Mouse (Mus musculus): ENCODE data around the gene Olfr266.

Gene Olfr266

DNA sequence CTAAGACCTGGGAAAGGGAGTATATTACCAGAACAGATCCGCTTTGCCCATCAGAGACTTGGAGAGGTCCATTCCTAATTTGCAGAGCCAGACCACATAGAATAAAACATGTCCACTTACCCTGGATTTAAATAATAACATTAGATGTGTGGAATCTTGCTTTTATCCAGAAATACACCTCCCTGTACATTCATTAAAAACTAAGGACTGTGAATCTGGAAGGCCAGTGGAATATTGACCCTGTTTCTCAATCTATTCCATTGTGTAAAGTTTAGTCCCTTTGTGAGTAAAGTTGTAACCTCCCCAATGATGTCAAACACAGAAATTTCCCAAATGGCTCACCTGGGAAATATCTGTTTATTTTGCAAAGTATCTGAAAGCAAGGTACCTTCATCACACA is at the start of gene Olfr266:
Gene Olfr266, minus strand, starts transcription at position 101 of the 400 bp plus-strand sequence.
- no peak for DNase-seq (ENCODE audit: low spot score in 2 of 2)

DNA sequence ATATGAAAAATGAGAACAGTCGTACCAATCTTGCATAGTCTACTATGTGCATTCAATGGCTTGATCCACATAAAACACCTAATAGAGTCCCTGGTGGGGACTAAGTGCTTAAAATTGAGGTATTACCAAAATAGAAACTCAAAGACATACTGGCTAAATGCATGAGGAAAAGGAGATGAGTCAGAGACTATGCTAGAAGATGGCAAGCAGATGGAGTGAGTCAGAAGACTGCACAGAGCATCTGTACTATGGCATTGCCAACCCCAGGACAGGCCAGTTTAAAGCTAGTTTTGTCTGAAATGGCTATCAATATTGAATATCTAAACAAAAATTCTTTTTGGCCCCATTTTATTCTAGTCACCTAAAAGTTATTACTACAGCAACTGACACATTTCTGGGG is 49.5 kb upstream of the Olfr266 start:
- no peak for DNase-seq (ENCODE audit: low spot score in 2 of 2)

DNA sequence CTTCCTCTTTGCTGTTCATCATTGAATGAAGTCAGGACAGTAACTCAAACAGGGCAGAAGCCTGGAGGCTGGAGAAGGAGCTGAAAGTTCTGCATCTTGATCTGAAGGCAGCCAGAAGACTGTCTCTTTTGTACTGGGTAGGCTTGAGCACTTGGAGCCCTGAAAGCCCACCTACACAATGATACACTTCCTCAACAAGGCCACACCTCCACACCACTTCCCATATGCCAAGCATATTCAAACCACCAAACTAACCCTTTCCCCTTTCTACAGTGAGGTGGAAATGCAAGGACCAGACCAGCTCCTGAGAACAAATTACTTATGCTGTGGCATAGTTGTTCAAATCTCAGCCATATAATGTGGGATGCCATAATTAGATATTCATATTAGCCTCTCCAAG is 46.8 kb upstream of the Olfr266 start:
- no peak for DNase-seq (ENCODE audit: low spot score in 2 of 2)

DNA sequence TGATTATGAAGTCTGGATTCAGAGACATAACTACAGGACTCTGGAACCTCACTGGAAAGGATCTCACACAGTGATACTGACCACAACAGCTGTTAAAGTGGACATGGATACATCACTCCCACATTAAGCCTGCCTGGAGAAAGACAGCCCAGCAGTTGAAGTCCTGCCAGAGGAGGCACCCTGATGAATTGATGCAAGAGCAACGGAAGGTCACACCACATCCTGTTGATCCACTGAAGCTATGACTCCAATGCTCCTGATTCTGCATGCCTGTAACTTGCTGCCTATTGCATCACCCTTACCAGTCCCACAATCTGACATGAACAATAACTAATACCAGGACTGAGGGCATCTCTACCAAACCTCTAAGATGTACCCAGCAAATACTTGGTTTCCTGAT is 6.0 kb upstream of the Olfr266 start:
- DNase-seq (ENCODE audit: low spot score in 2 of 2), result no peak

DNA sequence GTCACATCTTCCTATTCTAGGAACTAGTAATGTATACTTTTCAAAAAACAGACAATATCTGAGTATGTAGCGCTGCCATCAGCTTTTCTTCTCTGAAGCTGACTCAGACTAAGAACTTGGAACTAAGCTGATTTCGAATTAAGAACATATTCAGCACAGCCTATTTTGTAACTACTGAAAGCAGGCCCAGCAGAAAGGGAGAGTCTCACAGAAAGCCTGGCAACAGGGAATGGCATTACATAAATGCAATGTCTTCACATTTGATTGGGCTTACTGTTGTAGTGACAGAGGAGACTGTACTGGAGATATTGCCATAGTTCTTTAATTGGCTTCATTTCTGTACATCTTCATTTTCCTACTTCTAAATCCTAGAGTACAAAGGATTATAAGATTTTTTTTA is 8.4 kb downstream of the Olfr266 start:
- no peak for DNase-seq (ENCODE audit: low spot score in 2 of 2)

DNA sequence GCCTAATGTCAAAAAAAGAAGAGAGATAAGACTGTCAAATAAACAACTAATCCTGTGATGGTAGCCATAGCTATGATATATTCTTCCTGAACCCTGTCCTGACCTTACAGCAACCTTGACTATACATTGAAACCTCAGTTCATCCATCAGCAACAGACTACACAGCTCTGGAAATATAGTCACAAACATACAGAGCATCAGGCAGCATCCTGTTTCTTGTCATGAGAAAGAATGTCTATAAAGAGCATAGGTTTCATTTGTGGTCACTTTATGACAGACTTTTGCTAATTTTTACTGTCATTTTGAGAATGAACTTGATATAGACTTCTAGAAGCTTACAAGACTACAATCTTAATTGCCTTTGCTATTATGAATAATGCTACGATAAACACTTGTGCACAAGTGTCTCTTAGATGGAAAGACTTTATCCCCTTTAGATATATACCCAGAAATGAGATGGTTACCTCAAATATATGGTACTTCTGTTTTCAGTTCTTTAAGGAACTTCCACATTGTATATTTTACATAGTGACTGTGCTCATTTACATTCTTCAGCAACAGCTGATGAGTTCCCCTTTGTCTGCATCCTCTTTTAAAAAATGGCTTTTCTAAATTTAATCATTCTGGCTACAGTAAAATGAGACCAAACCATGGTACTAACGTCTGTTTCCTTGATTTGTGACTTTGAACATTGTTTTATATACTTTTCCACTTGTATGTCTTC is 17.0 kb downstream of the Olfr266 start:
- no peak for DNase-seq (ENCODE audit: low spot score in 2 of 2)

DNA sequence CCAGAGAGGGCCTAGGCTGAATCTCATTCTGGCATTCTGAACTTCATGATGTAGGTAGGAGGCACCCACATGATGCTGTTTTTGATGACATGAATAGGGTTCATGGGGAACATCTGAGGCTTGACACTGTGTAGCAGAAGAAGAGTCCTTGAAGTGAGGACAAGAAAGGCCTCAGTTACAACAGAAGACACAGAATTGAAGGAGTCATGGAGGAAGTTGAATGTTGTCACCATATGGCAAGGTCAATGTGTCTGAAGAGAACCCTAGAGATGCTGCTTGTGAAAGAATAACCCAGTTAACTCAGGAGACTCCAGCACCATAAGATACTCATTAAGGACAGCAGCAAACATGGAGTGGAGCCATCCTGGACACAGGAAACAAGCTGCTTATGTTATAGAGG is 28.0 kb downstream of the Olfr266 start:
- DNase-seq (ENCODE audit: low spot score in 2 of 2), result no peak

DNA sequence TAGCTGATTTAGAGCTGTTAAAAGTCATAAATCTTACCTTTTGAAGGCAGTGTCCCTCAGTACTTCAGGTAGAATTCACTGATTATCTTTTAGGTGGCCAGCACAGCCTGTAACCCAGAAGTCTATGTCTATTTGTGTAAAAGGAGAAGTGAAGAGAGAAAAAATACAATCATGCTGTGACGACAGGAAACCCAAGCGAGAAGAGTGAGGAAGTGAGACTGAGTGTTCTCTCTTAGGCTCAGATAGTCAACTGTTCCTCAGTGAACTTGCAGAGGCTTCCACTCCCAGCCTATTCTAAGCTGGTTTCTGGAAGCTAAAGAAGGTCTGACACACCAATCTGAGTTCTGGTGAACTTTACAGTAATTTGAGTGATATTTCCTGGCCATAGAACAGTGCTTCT is 36.2 kb downstream of the Olfr266 start, which contains the start of gene Cd53:
Gene Cd53, minus strand, starts transcription at position 220 of the 400 bp plus-strand sequence.
- DNase-seq (ENCODE audit: low spot score in 2 of 2), result no peak

DNA sequence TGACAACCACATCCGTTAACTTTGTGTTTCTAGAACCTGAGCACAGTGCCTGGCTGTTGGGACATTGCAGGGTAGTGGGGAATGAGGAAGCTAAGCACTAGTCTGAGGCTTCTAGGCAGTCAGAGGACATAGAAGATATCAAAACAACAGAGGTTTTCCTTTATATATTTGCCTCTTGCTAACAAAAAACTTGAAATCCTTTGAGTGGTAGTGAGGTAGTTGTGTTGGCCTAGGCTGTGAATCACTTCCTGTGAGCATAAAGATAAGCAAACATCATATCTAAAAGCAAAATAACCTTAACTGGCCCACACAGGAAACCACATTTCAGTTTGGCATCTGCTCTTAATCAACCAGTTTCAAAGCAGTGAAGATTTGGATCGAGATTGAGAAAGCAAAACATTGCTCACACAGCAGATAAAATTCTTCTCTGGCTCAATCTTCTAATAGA is 37.6 kb downstream of the Olfr266 start:
- DNase-seq (ENCODE audit: low spot score in 2 of 2), result no peak

DNA sequence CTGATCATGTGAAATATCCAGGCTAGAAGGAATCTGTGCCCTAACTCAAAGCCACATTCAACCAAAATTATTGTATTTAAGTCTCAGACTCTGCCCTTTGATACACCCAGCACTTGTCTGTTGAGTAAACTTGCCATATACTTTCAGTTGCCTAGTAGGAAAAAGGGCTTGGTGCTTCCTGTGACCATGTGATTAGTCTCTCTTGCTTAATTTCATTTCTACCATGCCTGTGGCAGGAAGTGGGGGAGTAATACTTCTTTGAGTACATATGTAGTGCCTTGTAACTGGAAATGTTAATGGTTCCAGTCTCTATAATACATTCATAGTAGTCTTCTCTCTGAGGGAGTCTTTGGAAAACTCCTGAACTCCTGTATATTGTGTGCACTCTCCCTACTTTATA is 38.1 kb downstream of the Olfr266 start:
- DNase-seq (ENCODE audit: low spot score in 2 of 2), result no peak

DNA sequence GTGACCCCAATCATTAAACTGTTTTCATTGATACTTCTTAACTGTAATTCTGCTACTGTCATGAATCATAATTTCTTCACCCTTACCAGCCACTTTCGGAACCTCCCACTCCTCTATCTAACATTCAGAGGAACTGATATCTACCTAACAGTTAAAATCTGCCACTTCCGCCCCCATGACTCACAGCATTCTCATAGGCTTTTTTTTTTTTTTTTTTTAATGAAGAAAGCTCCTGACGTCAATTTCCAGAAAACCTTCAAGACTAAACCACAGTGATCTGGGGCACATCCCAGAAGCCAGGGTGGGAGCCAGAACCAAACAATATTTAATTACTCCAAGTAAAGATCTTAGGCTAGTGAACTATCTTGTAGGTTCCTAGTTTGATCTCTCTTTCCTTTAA is 41.0 kb downstream of the Olfr266 start:
- DNase-seq (ENCODE audit: low spot score in 2 of 2), result no peak

DNA sequence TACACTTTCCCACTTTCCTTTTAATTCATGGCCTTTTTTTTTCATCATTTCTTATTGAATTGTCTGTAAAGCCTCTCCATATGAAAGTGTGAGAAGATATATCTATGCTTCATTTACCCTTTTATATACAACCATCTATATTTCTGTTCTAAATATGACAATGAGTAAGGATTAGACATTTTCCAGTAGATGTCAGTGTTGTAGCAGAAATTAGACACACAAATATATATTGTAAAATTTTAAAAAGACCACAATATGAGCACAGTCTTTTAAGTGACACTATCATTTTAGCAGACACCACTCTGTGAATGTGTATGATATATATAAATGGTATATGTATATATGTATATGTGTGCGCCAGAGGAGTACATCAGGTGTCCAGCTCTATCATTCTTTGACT is 54.3 kb downstream of the Olfr266 start:
- DNase-seq (ENCODE audit: low spot score in 2 of 2), result no peak
